Mouse (Mus musculus) embryo, embryonic 9.5 days (tissue): ENCODE data around the gene Eef1g.
"Not testable (repeated sequence)": the region's sequence is repeated elsewhere in the genome, so short reads cannot be mapped to it uniquely, and the experiment has no call there.

Experiments
- DNase-seq: peaks from one replicate; pipeline ENCODE4 v3.0.0-alpha.2; 2017; ENCODE audit errors: extremely low spot score

The Eef1g gene

GRCm38 (mm10) chr19:8985891-8986290 is 19.1 kb downstream of the Eef1g start:
- DNase-seq = no peak

- no peak for DNase-seq
These were observed 21.0 kb downstream of the Eef1g start for GRCm38 (mm10) chr19:8987816-8988215.

- no peak for DNase-seq
These were observed 21.7 kb downstream of the Eef1g start for GRCm38 (mm10) chr19:8988346-8989065.

GRCm38 (mm10) chr19:8989066-8989566 is 22.3 kb downstream of the Eef1g start, which contains the start of gene Ahnak:
Gene Ahnak, plus strand, starts transcription at chr19:8989284.
- DNase-seq = peak; percentile 68

DNA sequence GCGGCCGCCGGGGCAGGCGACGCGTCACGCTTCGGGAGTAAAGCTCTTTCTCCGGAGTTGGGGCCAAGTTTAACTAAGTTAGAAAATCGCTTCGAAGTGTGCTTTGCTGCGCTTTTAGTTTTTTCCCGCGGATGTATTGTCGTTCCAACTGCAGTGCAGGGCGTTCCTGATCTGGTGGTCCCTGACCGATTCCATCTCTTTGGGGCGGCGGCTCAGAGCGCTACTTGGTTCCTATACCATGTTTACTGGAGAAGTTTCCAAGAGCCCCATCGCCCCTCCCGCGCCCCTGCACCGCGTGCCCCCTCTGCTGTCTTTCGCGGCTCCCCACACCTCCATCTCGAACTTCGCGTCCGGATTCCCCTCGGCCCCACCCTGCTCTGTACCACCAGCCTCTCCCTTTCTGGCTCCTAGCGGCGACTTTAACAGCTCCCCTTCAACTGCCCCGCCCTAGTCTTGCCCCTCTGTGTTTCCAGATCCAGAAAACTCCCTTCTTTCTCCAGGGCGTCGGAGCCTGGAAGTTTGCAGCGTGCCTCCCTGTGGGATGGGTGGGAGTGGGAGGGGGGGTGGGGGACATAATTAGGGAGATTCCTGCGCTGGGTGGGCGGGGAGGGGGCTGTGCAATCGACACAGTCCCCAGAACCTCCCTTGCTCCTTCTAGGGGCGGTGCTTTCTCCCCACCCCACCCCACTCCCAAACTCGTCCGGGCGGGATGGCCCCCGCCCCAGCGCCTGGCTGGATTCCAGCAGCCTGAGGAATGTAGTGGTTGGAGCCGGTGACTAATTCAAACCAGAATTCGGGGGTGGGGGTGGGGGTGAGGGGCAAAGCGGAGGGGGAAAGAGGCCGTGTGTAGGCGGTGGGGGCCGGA is 23.0 kb downstream of the Eef1g start:
- peak; percentile 79 for DNase-seq

DNA sequence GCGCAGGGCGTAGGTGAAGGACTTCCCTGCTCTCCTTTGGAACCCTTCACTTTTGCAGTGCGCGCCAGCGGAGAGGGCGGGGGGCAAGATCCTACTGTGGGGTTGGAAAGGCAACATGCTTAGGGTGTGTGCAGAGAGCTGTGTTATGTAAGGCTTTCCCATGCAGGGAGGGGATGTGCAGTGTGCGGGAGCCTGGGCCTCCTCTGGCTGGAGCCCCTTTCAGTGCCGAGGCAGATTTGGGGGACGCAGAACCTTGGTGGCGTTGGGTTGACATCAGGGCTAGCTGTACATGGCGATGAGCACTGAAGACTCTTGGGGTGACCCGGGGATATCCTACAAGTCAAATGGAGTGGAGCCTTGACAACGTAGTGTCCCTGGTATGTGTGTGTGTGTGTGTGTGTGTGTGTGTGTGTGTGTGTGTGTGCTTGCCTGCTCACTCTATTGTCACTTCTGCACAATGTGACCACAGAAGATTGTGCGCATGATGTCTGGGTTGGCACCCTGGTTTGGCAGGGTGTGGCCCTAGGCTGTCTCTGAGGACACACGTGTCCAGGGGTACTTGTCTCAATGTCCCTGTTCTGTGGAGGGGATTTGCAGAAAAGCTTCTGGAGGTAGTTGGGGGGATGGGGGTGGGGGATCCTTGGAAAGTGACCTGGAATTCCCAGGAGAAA is 23.7 kb downstream of the Eef1g start:
- no peak for DNase-seq

DNA sequence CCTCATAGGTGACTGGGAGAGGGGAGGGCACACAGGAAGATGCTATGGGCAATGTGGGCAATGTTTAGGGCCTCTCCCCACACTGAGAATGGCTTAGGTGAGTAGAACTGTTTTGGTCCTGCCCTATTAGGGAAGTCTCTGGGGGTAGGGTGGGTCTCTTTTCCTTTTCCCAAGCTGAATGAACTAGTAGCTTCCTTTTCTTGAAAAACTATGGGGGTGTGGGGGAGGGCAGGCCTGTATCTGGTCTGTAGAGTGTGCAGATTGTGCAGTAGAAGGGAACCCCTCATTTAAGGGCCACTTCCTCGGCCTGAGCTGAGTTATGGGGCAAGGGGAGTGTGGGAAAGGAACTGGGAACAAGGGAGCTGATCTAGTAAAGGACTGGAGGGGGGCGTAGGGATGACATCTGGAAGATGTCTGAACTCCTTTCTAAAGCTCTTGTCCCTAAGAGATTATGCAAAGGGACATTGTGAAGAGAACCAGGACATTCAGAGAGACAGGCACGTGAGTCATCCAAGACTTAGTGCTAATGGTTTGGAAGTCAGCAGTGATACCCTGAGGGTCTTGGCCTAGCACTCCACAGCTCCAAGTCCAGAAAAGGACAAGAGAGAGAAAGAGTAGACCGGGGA is 24.5 kb downstream of the Eef1g start:
- no peak for DNase-seq

- DNase-seq = no peak
These were observed 25.3 kb downstream of the Eef1g start for GRCm38 (mm10) chr19:8991871-8992735.

DNA sequence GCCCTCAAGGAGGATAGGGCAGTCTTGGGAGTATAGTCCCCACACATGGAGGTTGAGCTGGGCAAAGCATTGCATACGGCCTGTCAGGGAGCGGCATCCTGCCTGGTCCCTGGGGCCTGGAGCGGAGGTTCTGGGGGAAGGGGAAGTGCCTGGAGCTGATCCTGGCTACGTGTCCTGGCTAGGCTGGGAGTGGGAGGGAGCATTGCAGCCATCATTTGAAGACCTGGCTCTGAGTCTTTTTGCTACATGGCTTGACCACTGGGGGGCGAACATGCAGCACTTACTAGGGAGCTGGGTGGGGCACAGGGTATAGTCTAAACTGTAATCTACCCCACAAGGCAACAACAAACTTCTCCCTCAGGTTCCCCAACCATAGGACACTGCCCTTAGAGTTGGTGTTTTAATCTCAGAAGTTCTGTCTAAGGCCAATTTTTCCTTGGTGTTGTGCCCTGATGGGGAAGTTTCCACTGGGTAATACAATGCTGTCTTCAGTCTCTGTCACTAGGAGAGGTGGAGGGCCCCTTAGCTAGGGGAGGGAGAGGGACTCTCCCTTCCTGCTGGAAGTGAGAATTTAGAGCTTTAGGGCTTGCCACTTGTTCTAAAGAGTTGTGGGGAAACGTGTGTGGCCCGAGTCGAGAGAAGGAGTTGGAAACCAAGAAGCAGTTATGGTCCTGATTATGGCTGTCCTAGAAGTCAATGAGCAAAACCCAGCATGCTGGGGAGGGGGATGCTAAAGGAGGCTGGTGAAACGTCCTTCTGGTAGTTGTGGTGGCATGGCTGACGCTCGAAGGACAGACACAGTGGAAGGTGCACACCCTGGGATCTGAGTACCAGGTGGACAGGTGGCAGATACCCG is 26.2 kb downstream of the Eef1g start:
- peak; percentile 80 for DNase-seq

DNA sequence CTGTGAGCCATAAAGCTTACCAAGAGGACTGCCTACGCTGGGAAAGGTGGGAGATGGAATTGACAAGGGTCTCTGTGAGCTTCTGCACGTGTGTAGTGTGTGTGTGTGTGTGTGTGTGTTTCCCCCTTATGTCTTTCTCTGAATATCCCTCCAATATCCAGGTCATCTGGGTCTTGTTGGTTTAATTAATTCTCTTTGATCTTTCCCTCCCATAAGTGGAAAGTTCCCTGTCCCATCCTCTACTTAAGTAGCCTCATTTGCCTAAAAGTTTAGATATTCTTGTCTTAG is 26.7 kb downstream of the Eef1g start:
- no peak for DNase-seq

DNA sequence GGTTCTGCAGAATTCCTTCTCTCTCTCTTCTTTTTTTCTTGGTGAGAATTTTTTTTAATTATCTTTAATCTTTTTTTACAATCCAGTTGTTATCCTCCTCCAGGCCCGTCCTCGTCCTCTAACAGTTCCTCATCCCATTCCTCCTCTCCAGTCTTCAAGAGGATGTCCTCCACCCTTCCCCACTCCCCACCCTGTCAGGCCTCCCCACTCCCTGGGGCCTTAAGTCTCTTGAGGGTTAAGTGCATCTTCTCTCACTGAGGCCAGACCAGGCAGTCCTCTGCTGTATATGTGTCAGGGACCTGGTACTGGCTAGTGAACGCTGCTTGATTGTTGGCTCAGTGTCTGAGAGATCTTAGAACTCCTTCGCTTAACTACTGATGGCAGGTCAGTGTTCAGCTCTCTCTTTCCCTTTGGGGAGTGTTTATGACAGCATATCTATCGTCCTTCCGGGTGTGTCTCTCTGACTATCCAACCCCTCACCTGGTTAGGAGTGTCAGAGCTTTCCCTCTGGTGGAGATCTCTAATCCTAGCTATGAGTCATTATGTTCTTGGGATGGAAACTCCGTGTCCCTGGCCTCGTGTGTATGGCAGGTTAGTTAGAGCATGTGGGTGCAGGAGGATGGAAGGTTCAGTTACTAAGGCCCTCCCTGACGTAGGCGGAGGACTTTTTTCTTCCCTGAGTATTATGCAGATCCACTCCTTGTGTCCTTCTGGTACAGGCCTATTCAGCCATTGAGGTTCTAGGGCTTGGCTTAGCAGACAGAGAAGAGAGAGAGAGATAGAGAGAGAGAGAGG is 28.2 kb downstream of the Eef1g start:
- DNase-seq = no peak

DNA sequence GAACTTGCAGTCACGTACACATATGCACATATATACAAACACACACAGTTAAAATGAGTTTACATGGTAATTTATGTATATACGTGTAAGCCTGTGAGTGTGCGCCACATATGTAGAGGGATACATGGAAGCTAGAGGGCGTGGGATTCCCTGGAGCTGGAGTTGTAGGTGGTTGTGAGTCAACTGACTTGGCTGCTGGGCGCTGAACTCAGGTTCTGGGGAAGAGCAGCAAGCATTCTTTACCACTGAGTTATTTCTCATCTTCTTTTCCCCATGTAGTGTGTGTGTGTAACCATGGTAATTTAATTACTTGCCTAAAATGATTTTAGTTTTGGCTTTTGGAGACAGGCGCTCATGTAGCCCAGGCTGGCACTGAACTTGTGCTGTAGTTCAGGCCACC is 29.8 kb downstream of the Eef1g start:
- DNase-seq = no peak

DNA sequence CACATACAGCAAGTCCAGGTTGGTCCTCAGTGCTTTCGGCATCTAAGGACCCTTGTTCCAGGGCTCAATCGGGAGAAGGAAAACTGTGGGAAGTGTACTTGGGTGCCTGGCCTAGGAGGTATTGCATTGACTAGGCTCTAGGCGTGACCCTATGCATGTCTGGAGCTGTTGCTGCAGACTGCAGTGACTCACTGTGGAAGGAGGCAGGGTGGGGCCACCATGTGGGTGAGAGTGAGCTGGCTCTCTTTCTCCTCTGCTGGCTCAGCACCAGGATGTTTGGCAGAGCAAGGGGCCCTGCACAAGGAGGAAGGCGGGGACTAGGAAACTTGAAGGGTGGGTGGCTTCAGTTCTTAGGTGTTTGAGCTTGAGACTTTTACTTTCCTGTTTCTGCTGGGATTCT is 30.7 kb downstream of the Eef1g start:
- DNase-seq = no peak

DNA sequence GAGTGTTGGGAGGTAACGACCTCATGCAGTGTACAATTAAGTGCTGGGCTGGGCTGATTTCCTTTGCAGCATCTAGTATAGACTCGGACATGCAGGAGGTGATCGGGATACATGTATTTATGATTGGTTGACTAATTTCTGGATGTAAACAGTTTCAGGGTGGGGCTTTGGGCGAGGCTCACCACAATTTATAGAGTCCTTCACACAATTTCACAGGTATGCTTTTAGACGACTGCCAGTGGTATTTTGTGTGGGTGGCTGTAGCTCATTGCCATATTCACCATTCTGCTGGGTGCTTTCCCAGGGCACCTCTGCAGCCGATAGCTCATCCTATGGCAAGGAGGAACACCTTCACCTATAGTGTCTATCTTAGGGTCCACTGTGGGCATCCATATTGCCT is 31.7 kb downstream of the Eef1g start:
- no peak for DNase-seq

DNA sequence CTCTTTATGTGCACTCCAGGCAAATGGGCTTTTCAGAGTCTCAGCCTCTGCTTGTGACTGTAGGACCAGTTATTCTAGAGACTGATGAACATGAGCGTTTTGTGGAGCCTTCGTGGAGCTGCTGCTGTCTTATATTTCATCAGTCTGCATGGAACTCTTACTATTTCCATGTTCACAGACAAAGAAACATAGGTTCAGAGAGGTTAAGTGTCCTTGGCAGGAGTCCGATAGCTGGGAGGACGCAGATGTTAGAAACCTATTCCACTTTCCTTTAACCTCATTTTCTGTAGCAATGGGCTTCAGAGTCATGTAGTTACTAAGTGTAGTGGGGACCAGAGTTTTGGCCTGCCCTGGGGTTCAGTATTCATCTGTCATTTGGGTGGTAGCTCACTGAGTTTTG is 32.4 kb downstream of the Eef1g start:
- DNase-seq = no peak

- not testable (repeated sequence) for DNase-seq
These were observed 40.1 kb downstream of the Eef1g start for GRCm38 (mm10) chr19:9006915-9007314.

DNA sequence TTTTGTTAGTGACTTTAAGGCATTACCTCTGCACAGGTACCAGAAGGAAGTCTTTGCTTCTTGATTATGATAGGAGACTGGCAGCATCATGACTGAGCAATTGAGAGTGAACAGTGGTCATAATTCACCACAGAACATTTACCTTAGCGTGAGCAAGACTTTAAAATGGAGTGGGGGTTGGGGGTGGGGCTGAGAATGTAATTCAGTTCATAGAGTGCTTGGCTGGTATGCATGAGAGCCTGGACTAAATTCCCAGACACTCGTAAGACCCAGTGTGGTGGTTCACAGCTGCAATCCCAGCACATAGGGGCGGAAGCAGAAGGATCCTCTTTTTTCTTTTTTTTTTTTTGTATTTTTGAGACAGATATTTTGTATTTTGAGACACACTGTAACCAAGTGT is 52.5 kb downstream of the Eef1g start:
- DNase-seq = no peak

GRCm38 (mm10) chr19:9023021-9023778 is 56.4 kb downstream of the Eef1g start:
- DNase-seq = no peak
